Mouse (Mus musculus) limb, embryonic 13.5 days (tissue): ENCODE data around the gene Bahcc1. TPM values are rescaled to one million over a fixed set of nuclear protein-coding genes. Genes with fewer than 3 reads are reported as not detected.

Source experiments
- ATAC-seq: fragments of 200-750 bp; cut with Nextera tagmentation; 2 replicates; pipeline ENCODE4 v1.8.0; 2017; ENCODE audit warnings: low read depth, moderate number of reproducible peaks, moderate TSS enrichment; ENCODE audit not compliant: low FRiP score
- H3K27ac ChIP-seq: fragments of 300-500 bp; sonication (generic); 2 replicates; pipeline ENCODE4 v1.5.1; 2015; ENCODE audit warnings: inconsistent platforms, mild to moderate bottlenecking, moderate library complexity
- H3K27me3 ChIP-seq: fragments of 300-500 bp; sonication (generic); 2 replicates; pipeline ENCODE4 v1.6.1; 2015; ENCODE audit warnings: mild to moderate bottlenecking, inconsistent platforms
- H3K36me3 ChIP-seq: fragments of 300-500 bp; sonication (generic); 2 replicates; pipeline ENCODE4 v1.6.1; 2015; ENCODE audit warnings: inconsistent platforms, mild to moderate bottlenecking, moderate library complexity
- H3K4me1 ChIP-seq: fragments of 300-500 bp; sonication (generic); 2 replicates; pipeline ENCODE4 v1.6.1; 2015; ENCODE audit warnings: inconsistent platforms
- H3K4me2 ChIP-seq: fragments of 300-500 bp; sonication (generic); replicated peaks from 2 replicates; pipeline ENCODE4 v1.6.1; 2015; ENCODE audit warnings: inconsistent platforms, mild to moderate bottlenecking, moderate library complexity
- H3K4me3 ChIP-seq: fragments of 300-500 bp; sonication (generic); 2 replicates; pipeline ENCODE4 v1.5.1; 2015; ENCODE audit warnings: moderate library complexity, mild to moderate bottlenecking, inconsistent platforms
- H3K9ac ChIP-seq: fragments of 300-500 bp; sonication (generic); 2 replicates; pipeline ENCODE4 v1.6.1; 2015; ENCODE audit warnings: mild to moderate bottlenecking, inconsistent platforms
- H3K9me3 ChIP-seq: fragments of 300-500 bp; sonication (generic); 2 replicates; pipeline ENCODE4 v1.6.1; 2016; ENCODE audit warnings: inconsistent platforms
- WGBS: fragments of 180-500 bp; shearing (Covaris S2); methylation state at CpG from one replicate; pipeline ENCODE4 v1.1.7; 2015; 5-methylcytosine and 5-hydroxymethylcytosine counted together
- polyA plus RNA-seq: library from polyadenylated mRNA; unstranded; fragments of >200 nt; fragmentation: Nextera tagmentation; extraction: Ambion mirVana; gene quantifications from 2 replicates; pipeline ENCODE4 v1.2.1, GENCODE M21; 2015

Bahcc1 gene
- polyA plus RNA-seq, 1 experiment from 2014 or later = 12.7 TPM

DNA sequence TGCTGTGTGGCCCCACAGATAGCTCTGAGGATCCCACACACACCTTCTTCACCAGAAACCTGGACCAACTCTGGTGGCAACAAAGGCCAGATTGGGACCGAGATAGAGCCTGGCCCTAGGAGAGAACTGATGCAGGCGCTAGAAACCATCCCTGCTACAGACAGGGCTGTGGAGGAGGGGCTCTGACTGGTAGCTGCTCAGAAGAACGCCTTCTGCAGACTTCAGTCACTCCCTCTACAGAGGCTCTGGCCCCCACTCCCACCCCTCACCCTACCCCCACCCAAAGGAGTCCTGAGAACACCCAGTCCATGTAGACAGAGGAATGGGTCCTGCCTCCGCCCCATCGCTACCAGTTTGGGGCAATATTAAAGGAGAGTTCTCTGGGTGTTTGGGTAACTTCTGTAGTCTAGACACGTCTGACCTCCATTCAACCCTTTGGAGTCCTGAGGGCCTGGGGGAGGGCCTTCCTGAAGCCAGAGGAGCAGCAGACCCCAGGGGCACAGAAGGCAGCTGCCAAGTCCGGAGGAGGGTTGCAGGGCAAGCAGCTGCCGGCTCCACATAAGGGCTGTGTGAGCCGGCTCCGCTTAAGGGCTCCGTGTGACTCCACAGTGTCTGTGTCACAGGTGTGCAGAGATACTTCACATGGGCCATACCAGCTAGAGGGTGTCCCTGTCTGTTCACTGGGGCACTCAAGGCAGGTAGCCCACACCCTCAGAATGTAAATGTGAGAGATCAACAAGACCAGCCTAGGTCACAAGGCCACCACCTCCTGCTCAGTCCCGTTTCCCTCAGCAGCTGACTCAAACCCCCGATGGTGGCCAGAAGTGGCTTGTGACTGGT, 63.8 kb downstream of the Bahcc1 start:
- WGBS = 29% methylated on average over 13 of the region's 13 CpGs
- peaks cover 6% of the 10 kb centered on the region for H3K9me3 ChIP-seq
- H3K4me1 ChIP-seq = peaks cover 52% of the 10 kb centered on the region
- H3K36me3 ChIP-seq = peaks cover 6% of the 10 kb centered on the region; the same call in 1 of the 2 replicates
- peak; percentile 37 for ATAC-seq
- no peak overlapping the region for H3K4me3 ChIP-seq
- peak overlapping the region; percentile 10; the same call in 1 of the 2 replicates for H3K27ac ChIP-seq
- 0 out of 2 replicates have a peak, but pooled peaks cover 5% of the 10 kb centered on the region for H3K27me3 ChIP-seq
- H3K9ac ChIP-seq = peak overlapping the region; percentile 4; the same call in 1 of the 2 replicates
- H3K4me2 ChIP-seq = 0 out of 2 replicates have a peak overlapping the region, but pooled peaks have one; percentile 1

DNA sequence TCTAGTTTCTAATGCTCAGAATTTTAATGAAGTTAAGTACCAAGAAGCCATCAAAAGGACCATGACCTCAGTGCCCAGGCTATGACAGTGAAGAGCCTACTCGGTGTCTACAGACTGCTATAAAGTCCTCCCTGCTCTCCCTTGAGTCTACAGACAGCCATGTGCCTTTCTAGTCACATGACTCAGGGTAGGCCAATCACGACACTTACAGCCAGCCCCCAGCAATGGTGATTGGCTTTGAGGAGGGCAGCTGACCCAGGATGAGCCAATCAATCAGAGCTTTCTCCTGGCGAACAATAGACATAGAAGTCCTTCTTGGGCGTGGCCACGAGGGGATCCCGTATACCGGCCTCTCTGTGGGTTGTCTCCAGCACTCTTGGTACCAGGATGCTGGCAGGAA, 65.0 kb downstream of the Bahcc1 start:
- H3K36me3 ChIP-seq = peaks cover 2% of the 10 kb centered on the region; the same call in 1 of the 2 replicates
- H3K4me1 ChIP-seq = peaks cover 59% of the 10 kb centered on the region
- 78% methylated on average over 7 of the region's 7 CpGs for WGBS
- H3K9ac ChIP-seq = no peak overlapping the region
- no peak overlapping the region for H3K4me3 ChIP-seq
- no peak overlapping the region for H3K27ac ChIP-seq
- H3K9me3 ChIP-seq = peaks cover 6% of the 10 kb centered on the region
- H3K4me2 ChIP-seq = no peak overlapping the region
- ATAC-seq = no peak
- 0 out of 2 replicates have a peak, but pooled peaks cover 5% of the 10 kb centered on the region for H3K27me3 ChIP-seq

DNA sequence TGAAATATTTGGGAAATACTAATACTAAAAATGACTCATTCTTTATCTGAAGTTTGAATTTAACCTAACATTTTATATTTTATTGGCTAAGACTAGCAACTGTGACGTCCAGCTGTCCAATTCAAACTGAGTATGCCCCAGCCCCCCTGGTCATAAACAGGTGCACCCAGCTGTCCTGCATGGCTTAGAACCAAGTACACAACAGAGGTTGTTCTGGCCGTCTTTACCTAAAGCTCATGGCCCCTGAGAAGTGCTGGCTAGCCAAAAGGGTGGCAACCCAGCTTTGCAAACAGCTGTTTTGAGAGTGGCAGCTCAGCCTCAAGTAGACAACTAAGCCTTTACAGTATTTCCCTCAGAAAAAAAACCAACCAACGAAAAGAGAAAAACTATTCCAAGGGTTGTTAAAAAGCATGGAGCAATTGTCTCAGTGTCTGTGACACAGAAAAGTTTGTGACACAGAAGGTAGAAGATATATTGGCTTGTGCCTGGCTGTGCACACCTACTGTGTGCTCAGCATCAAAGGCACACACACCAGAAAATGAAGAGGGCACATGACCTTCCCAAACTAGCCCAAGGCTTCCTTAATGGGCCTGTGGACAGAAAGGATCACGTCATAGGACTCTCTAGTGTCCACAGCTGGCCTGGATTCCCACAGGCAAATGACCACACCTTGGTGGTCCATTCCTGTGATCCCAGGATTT, 65.8 kb downstream of the Bahcc1 start:
- H3K27ac ChIP-seq = no peak overlapping the region
- ATAC-seq = no peak
- H3K9me3 ChIP-seq = peaks cover 6% of the 10 kb centered on the region
- no peak overlapping the region for H3K4me2 ChIP-seq
- 0 out of 2 replicates have a peak, but pooled peaks cover 5% of the 10 kb centered on the region for H3K27me3 ChIP-seq
- no peak overlapping the region for H3K9ac ChIP-seq
- 66% methylated on average over 4 of the region's 4 CpGs for WGBS
- no peaks in the 10 kb centered on the region for H3K36me3 ChIP-seq
- H3K4me3 ChIP-seq = no peak overlapping the region
- peaks cover 63% of the 10 kb centered on the region for H3K4me1 ChIP-seq

DNA sequence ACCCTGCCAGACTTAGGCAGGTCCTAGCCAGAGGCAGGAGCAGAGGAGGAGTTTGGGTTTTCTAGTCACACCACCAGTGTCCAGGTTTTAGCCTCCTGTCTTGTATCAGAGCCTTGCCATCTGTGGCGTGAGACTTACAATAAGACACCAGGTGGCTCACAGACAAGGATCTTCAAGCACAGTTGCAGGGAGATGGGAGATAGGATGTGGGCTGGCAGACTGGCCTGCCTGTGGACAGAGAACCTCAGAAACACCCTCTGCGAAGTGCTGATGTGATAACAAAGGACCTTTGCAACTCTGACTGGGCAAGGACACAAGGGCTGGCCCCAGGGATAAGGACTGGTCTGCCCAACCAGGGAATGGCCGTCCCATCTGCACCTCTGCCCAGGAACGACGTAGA, 66.7 kb downstream of the Bahcc1 start:
- H3K27ac ChIP-seq = no peak overlapping the region
- H3K9ac ChIP-seq = no peak overlapping the region
- H3K36me3 ChIP-seq = no peaks in the 10 kb centered on the region
- 0 out of 2 replicates have a peak, but pooled peaks cover 5% of the 10 kb centered on the region for H3K27me3 ChIP-seq
- peaks cover 6% of the 10 kb centered on the region for H3K9me3 ChIP-seq
- H3K4me1 ChIP-seq = peaks cover 63% of the 10 kb centered on the region
- no peak for ATAC-seq
- H3K4me3 ChIP-seq = no peak overlapping the region
- no peak overlapping the region for H3K4me2 ChIP-seq
- WGBS = 68% methylated on average over 5 of the region's 5 CpGs

DNA sequence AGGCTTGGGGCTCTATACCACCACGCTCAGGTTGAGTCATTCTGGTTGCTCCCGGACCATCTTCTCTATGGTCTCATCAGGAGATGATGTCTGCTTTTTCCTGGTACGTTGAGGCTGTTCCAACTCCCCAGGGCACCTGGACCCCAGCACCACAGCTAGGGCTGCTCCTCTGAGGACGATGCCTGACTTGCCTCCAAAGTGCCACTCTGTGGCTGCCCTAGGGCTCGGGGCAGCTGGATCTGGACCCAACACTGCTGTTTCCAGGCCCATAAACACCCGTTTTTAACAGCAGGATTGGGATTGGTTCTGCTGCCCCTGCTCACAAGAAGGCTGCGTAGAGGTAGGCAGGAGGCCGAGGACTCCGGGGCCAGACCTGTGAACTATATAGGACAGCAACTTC, 70.4 kb downstream of the Bahcc1 start:
- no peaks in the 10 kb centered on the region for H3K36me3 ChIP-seq
- no peak overlapping the region for H3K4me3 ChIP-seq
- H3K27ac ChIP-seq = no peak overlapping the region
- WGBS = 61% methylated on average over 9 of the region's 9 CpGs
- H3K9me3 ChIP-seq = peaks cover 6% of the 10 kb centered on the region
- no peak overlapping the region for H3K4me2 ChIP-seq
- no peak for ATAC-seq
- peaks cover 62% of the 10 kb centered on the region for H3K4me1 ChIP-seq
- H3K27me3 ChIP-seq = peaks cover 9% of the 10 kb centered on the region
- H3K9ac ChIP-seq = no peak overlapping the region

DNA sequence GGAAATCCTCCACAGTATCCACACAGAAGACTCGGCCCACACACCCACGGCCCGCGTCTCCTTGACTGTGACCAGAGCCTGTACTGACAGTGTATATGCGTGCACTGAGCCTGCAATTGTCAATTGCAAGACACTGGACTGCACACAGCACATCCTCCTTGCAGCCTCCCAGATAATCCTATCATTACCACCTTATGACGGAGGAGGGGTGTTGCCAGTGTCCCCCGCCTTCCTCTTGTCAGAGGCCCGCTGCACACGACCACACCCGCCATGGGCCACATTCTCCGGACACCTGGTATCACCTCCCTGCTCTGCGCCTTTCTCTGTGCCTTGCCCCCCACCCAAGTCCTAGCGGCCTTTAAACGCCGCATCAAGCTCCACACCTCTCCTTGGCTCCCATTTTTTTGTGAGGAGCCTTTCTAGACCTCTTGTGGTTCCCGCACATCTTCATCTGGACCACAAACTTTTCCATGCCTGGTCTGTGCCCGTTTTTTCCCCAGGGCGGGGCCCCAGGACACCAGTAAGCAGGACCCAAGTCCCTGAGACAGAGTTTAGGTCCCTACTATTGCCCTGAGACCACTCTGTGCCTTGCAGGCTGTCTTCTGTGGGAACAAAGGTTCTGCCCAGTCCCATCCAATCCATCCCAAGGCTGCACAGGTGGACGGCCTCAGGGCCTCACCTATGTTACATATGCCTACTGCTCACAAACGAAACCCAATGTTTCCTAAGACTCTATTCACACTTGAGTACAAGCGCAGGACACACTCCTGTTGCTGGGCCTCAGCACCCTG, 71.0 kb downstream of the Bahcc1 start:
- Histone ChIP-seq H3K27ac (0 out of 2 replicates have a peak overlapping the region, but pooled peaks have one; percentile 80), H3K36me3 (no peaks in the 10 kb centered on the region), H3K9me3 (peaks cover 6% of the 10 kb centered on the region), H3K4me2 (peak overlapping the region; percentile 81), H3K27me3 (peaks cover 9% of the 10 kb centered on the region), H3K4me1 (peaks cover 68% of the 10 kb centered on the region), H3K9ac (no peak overlapping the region), H3K4me3 (no peak overlapping the region)
- ATAC-seq = no peak
- WGBS = 84% methylated on average over 21 of the region's 21 CpGs

DNA sequence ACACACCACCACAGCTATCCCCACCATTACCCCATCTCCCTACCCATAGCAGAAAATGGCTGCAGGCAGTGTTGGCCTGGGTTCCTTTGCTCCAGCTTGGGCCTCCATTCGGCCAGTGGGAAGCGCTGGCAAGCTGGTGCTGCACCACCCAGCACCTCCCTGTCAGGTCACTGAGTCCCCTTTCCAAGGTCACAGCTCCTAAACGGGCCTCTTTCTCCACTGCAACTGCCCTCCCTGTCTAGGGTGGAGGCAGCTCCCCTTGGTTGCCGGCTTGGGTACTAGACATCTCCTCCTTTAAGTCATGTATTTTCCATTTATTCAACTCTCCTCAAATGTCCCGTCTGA, 71.6 kb downstream of the Bahcc1 start:
- Histone ChIP-seq H3K36me3 (no peaks in the 10 kb centered on the region), H3K4me2 (peak overlapping the region; percentile 81), H3K4me1 (peaks cover 68% of the 10 kb centered on the region), H3K4me3 (peak overlapping the region; percentile 52; the same call in 1 of the 2 replicates), H3K9ac (no peak overlapping the region), H3K27ac (peak overlapping the region; percentile 80; the same call in 1 of the 2 replicates), H3K27me3 (peaks cover 9% of the 10 kb centered on the region), H3K9me3 (peaks cover 6% of the 10 kb centered on the region)
- peak; percentile 1; the same call in 1 of the 2 replicates for ATAC-seq
- 24% methylated on average over 5 of the region's 5 CpGs for WGBS

DNA sequence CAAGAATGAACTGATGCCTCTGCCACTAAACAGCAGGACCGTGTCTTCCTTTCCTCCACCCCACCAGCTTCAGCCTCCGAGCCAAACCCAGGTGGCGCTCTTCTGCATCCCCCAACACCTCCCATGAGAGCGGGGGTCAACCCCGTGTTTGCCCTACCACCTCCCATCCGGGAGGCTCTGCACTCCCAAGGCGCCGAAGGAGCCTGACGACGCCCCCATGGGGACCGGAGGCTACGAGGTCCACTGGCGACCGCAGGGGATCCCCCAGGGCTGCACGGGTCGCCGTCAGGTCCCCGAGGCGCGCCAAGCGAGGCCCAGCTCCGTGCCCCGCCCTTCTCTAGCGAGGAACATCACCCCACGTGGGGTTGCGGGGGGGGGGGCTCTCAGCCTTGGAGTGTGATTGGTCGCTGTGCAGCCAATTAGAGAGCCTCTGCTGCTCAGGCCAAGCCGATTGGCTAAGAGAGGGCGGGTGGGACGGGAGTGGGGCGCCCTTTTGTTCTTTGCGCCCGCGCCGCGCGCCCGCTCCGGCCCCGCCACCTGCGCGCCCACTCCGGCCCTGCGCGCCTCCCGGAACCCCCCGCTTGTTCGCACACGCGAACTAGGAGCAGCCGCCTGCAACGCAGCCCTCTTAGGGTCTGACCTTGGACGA, 72.3 kb downstream of the Bahcc1 start:
- Histone ChIP-seq H3K9me3 (peaks cover 6% of the 10 kb centered on the region), H3K27ac (peak overlapping the region; percentile 80), H3K4me1 (peaks cover 68% of the 10 kb centered on the region), H3K9ac (peak overlapping the region; percentile 74), H3K4me2 (peak overlapping the region; percentile 81), H3K4me3 (peak overlapping the region; percentile 52), H3K36me3 (no peaks in the 10 kb centered on the region), H3K27me3 (peaks cover 9% of the 10 kb centered on the region)
- peak; percentile 90 for ATAC-seq
- WGBS = 1% methylated on average over 51 of the region's 53 CpGs

DNA sequence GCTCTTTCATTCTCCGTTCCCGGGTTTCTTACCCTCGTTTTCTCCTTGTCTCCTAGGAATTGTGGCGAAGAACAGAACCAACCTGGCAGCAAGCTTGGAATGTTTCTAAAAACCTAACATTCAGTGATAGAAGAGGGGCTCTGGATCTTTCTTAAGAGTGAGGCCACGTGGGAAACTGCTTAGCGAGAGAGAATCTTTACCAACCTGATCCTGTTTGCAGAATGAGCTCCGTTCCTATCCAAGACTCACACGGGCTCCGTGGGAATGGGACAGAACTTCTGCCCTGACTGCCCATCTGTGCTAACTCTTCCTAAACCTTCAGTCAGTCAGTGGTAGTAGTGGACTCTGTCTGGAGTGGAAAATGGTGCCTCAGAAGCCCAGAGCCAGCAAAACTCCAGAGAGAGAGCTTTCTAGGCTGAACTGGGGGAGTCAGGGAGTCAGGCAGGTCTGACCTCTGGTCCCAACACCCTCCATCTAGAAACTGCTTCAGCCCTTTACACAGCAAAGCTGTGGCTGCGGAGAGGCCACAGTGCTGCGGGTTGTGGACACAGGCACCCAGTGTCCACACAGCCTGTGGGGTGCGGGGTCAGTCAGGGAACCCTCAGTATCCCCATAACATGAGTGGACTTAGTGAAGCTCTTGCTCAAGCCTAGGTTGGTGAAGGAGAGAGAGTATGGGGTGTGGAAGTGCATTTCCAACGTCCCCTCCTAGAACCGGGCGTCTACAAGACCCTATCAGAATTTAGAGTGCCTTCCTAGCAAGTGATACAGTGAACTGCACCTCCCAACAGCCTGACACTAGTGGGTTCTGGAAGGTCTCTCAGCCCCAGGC, 73.0 kb downstream of the Bahcc1 start:
- Histone ChIP-seq H3K4me1 (peaks cover 74% of the 10 kb centered on the region), H3K36me3 (no peaks in the 10 kb centered on the region), H3K27ac (peak overlapping the region; percentile 76; the same call in 1 of the 2 replicates), H3K4me3 (peak overlapping the region; percentile 52), H3K9me3 (peaks cover 6% of the 10 kb centered on the region), H3K9ac (peak overlapping the region; percentile 61), H3K4me2 (peak overlapping the region; percentile 81), H3K27me3 (peaks cover 9% of the 10 kb centered on the region)
- no peak for ATAC-seq
- WGBS = 18% methylated on average over 15 of the region's 15 CpGs

DNA sequence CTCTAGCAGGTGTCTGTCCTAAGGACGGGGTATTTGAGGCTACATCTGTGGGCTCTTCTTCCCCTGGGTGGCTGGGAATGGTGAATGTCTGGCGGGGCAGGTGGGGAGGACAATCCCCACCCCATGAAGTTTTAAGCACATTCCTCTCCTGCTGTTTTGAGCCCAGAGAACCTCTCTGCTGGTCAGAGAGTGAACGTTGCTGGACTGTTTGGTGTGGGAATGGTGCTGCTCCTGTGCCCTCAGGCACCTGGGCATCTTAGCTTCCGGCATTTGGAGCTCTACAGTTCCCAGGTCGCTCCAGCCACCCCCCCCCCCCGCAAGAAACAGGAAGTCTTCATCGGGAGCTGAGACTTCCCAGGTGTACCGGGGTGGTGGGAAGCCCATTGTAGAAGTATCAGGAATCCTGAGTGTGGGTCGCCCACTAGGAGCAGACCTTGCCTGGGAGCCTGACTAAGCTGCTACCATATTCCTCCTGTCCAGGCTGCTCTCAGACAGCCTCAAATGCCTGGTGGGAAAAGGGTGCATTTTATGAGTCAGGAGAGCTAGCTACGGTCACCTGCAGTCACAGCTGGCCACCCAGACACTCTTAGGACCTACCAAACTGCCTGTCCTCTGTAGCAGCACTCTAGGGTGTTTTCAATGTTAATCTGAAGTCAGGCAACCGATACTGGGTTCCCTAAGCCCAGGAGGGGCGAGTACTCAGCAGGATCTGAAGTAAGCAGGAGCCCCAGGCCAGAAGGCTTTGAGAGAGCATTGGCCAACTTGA, 73.8 kb downstream of the Bahcc1 start:
- H3K4me1 ChIP-seq = peaks cover 74% of the 10 kb centered on the region
- ATAC-seq = no peak
- peak overlapping the region; percentile 81 for H3K4me2 ChIP-seq
- no peak overlapping the region; the same call in 1 of the 2 replicates for H3K9ac ChIP-seq
- H3K4me3 ChIP-seq = peak overlapping the region; percentile 52; the same call in 1 of the 2 replicates
- WGBS = 25% methylated on average over 12 of the region's 12 CpGs
- no peak overlapping the region for H3K27ac ChIP-seq
- H3K36me3 ChIP-seq = no peaks in the 10 kb centered on the region
- peaks cover 9% of the 10 kb centered on the region for H3K27me3 ChIP-seq
- H3K9me3 ChIP-seq = peaks cover under 1% of the 10 kb centered on the region; the same call in 1 of the 2 replicates
